Mouse (Mus musculus) regulatory T cell (primary cell): ENCODE data around the gene Stxbp5.

Experiments used
- in situ Hi-C: fragments of 300-600 bp; cut with MboI, MseI; formaldehyde crosslinking; loops from one replicate; pipeline ENCODE4 v1.15.1; 2025; ENCODE audit warnings: high pct_unique_total_duplicates

Stxbp5 gene

GRCm38 (mm10) chr10:9756546-9756945, 144.3 kb downstream of the Stxbp5 start:
- in situ Hi-C loops = no loop called here

GRCm38 (mm10) chr10:9754893-9755541, 145.9 kb downstream of the Stxbp5 start:
- in situ Hi-C loops = no loop called here

- in situ Hi-C loops = no loop called here
Observed at GRCm38 (mm10) chr10:9733861-9734260, 167.0 kb downstream of the Stxbp5 start.

GRCm38 (mm10) chr10:9732065-9732749, 168.7 kb downstream of the Stxbp5 start:
- in situ Hi-C loops = no loop called here

GRCm38 (mm10) chr10:9722519-9723303, 178.2 kb downstream of the Stxbp5 start:
- in situ Hi-C loops = no loop called here

- in situ Hi-C loops = no loop called here
Observed at GRCm38 (mm10) chr10:9720027-9720426, 180.9 kb downstream of the Stxbp5 start.

GRCm38 (mm10) chr10:9718086-9718485, 182.8 kb downstream of the Stxbp5 start:
- in situ Hi-C loops = no loop called here
